Mouse (Mus musculus) heart, adult 9 months (tissue): ENCODE measurements around the gene Ntf5.
"Not testable (repeated sequence)": the region's sequence is repeated elsewhere in the genome, so short reads cannot be mapped to it uniquely, and the experiment has no call there.

Source experiments
- DNase-seq, 2 experiments: peaks; one replicate each; pipeline ENCODE4 v3.0.0; 2022; ENCODE audit warnings: low spot score in 2 of 2

The Ntf5 gene

GRCm38 (mm10) chr7:45461781-45462180, 48.3 kb downstream of the Ntf5 start:
- no peak for DNase-seq

- no peak for DNase-seq
These were observed 48.8 kb downstream of the Ntf5 start for GRCm38 (mm10) chr7:45462325-45462724.

- not testable (repeated sequence) for DNase-seq
These were observed 49.4 kb downstream of the Ntf5 start for GRCm38 (mm10) chr7:45462868-45463267.

DNA sequence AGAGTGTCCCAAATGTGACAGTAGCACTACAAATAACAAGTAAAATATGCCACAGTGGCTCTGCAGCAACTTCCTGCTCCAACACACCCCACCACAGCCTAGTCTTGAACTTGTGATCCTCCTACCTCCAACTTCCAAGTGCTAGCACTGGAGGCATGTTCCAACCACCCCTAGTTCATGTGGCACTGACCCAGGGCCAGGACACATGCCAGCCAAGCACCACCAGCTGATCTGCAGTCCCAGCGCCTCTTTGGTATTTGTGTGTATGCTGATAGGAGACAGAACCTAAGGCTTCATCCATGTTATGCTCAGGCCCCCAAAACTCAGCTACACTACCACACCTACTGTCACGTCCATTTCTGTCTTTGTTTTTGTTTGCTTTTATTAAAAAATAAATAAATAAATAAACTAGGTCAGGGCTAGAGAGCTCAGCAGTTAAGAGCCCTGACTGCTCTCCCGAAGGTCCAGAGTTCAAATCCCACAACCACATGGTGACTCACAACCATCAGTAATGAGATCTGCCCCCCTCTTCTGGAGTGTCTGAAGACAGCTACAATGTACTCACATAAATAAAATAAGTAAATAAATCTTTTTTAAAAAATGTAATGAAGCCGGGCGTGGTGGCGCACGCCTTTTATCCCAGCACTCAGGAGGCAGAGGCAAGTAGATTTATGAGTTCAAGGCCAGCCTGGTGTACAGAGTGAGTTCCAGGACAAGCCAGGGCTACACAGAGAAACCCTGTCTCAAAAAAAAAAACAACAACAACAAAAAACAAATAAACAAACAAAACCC, 50.7 kb downstream of the Ntf5 start:
- DNase-seq, result no peak

DNA sequence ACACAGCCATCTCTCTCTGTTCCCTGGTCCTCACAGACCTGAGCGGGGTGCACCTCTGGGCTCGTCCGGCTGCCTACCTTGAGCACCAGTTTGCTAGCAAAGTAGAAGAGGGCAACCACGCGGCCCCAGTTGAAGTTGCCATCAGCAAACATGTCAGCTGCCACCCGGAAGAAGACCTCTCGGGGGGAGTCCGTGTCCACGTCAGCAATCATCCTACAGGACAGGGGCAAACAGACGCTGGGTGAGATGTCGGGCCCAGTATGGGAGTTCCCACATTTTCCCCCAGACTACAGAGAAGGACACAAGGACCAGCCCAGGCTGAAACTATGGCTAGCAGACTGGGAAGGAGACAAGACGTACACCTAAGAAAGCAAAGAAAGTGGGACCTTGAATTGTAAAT, 51.6 kb downstream of the Ntf5 start:
- no peak for DNase-seq

- no peak for DNase-seq
These were observed 52.1 kb downstream of the Ntf5 start for GRCm38 (mm10) chr7:45465549-45465948.

DNA sequence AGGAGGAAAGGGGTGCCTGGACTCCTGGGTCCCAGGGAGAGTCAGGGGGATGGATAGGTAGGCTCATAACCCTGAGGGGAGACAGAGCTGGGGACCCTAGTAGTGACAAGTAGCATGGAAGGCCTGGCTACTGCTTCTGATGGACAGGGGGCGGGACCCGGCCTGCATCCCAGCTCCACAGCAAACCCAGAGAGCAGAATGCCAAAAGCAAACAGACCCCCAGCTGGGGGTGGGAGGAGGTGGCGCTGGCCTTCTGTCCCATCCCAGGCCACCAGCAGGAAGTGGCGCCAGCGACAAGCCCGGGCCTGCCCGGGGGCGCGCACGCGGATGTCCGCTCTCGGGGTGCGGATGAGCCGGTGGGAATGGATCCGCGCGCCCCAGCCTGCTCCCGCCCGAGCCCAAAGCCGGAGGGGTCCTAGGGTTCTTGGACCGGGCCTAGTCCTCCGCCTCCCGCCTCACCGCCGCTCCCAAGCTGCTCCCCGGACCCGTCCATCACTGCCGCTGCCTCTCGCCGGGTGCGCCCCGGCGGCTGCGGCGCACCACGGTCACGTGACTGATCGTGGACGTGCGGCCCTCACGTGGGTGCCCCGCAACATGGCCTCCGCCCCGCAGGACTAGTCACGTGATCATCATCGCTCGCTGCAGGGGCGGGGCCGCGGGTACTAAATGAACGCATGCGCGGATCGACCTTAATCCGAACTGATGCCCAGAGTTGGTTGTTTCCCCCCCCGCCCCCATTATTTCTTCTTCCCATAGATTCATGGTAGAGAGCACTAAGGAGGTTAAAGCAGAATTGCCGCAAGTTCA, 53.0 kb downstream of the Ntf5 start, which contains the start of gene Bax:
Gene Bax (minus strand): TSS at position 616 of the 807 bp plus-strand sequence.
- peak; percentile 95 to 96 for DNase-seq
